25 mouse cellular contexts compared by ENCODE assay signal in genomic region chr1:57849087-57849486, GRCm38 (mm10).
"Had no signal": no experiment of that assay in that cellular context is flagged by ENCODE, and none has a peak within 500 bp of the region (broad histone marks: within the 10 kb centered on the region; RNA-seq: fewer than 3 reads in every experiment).

No protein-coding gene starts in this region.

- H3K36me3 ChIP-seq: heart, embryonic 13.5 days; heart, embryonic 15.5 days; hindbrain, embryonic 10.5 days; hindbrain, embryonic 12.5 days; kidney, embryonic 15.5 days; limb, embryonic 10.5 days; limb, embryonic 12.5 days had no signal

- H3K4me3 ChIP-seq: heart, embryonic 13.5 days; heart, embryonic 15.5 days; hindbrain, embryonic 10.5 days; hindbrain, embryonic 12.5 days; kidney, embryonic 15.5 days; layer of hippocampus, adult 2 months; left cerebral cortex, adult 2 months; limb, embryonic 10.5 days; limb, embryonic 12.5 days had no signal

- H3K27ac ChIP-seq: heart, embryonic 13.5 days; heart, embryonic 15.5 days; hindbrain, embryonic 12.5 days; hindbrain, embryonic 14.5 days; kidney, embryonic 15.5 days; kidney, postnatal 0 days; layer of hippocampus, adult 2 months; left cerebral cortex, adult 2 months; limb, embryonic 10.5 days; limb, embryonic 12.5 days had no signal

- ATAC-seq: hindbrain, embryonic 16.5 days; intestine, embryonic 16.5 days had no signal

- H3K27me3 ChIP-seq: heart, embryonic 13.5 days; heart, embryonic 15.5 days; hindbrain, embryonic 12.5 days; kidney, embryonic 15.5 days; limb, embryonic 12.5 days had no signal

- H3K4me2 ChIP-seq: heart, embryonic 11.5 days; hindbrain, embryonic 12.5 days; hindbrain, embryonic 14.5 days; kidney, embryonic 15.5 days; limb, embryonic 12.5 days; liver, embryonic 11.5 days had no signal

- DNase-seq: gastrocnemius, postnatal 14 days; gastrocnemius, postnatal 36 days; heart, adult 11 months; heart, postnatal 4 days; kidney, adult 11 months; kidney, adult 2 months; kidney, adult 9 months; kidney, postnatal 14 days; kidney, postnatal 36 days; liver had no signal

- H3K9ac ChIP-seq: heart, embryonic 15.5 days; hindbrain, embryonic 12.5 days; hindbrain, embryonic 14.5 days; kidney, embryonic 15.5 days; limb, embryonic 12.5 days had no signal

- H3K9me3 ChIP-seq: heart, embryonic 13.5 days; heart, embryonic 15.5 days; hindbrain, embryonic 10.5 days; hindbrain, embryonic 12.5 days; kidney, embryonic 15.5 days; limb, embryonic 10.5 days; limb, embryonic 12.5 days had no signal
